Mouse (Mus musculus) lung, embryonic 16.5 days (tissue): ENCODE results near the gene T2. TPM values are rescaled to one million over a fixed set of nuclear protein-coding genes. Genes with fewer than 3 reads are reported as not detected.

Experiments
- polyA plus RNA-seq: library from polyadenylated mRNA; unstranded; fragments of >200 nt; fragmentation: Nextera tagmentation; extraction: Ambion mirVana; gene quantifications from 2 replicates; pipeline ENCODE4 v1.2.1, GENCODE M21; 2015

Gene T2
- polyA plus RNA-seq, 1 experiment from 2014 or later: 0.73 TPM

Other genes starting within 250 kb of the T2 start
- 0.24 TPM in 1 of 2 replicates, not detected in the other for gene Gm49673, start 208.2 kb upstream of the T2 start, polyA plus RNA-seq
- gene Rnaset2a, start 207.9 kb upstream of the T2 start, polyA plus RNA-seq: 40.1 TPM in 2 replicates
- 38.4 and 39.5 TPM in 2 replicates for gene Fgfr1op, start 190.5 kb upstream of the T2 start, polyA plus RNA-seq
- 0.23 and 0.26 TPM in 2 replicates for gene Ccr6, start 119.9 kb upstream of the T2 start, polyA plus RNA-seq
- 196 and 202 TPM in 2 replicates for gene Mpc1, start 73.1 kb upstream of the T2 start, polyA plus RNA-seq
- 78.9 and 83.6 TPM in 2 replicates for gene Sft2d1, start 44.9 kb upstream of the T2 start, polyA plus RNA-seq
- gene Prr18, start 18.5 kb upstream of the T2 start, polyA plus RNA-seq: 1.5 and 1.6 TPM in 2 replicates
- 0.13 and 0.40 TPM in 2 replicates for gene T, start 78.4 kb downstream of the T2 start, polyA plus RNA-seq
- gene Pde10a, start 169.4 kb downstream of the T2 start, polyA plus RNA-seq: 0.88 and 1.7 TPM in 2 replicates
- not detected in 2 replicates for gene Gm17087, start 211.0 kb downstream of the T2 start, polyA plus RNA-seq